ENCODE assay signal across 37 mouse cellular contexts in the genomic region with DNA sequence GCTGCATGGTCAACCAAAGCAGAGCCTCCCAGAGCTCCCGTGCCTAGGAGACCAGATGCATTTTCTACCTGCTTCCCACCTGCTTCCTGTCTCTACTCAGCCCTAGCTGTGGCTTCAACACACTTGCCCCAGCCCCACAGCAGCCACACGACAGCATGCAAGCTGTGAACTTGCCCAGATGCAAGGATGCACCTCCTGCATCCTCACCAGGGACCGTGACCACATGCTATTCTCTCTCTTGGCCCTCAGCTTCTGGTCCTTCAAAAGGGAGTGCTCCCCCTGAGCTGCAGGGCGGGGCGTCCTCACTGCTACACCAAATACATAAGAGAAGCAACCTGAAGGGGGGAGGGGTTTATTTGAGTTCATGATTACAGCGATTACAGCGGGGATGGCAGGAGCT. TPM values are rescaled to one million over a fixed set of nuclear protein-coding genes. Genes with fewer than 3 reads are reported as not detected.
DNase-seq lines count a peak whose midpoint lies in the region; ATAC-seq and TF ChIP-seq lines count a peak whose summit lies in the region.
"Had no signal": no experiment of that assay in that cellular context is flagged by ENCODE, and none has a peak within 500 bp of the region (broad histone marks: within the 10 kb centered on the region; RNA-seq: fewer than 3 reads in every experiment).

No protein-coding gene starts in this region.

- H3K4me2 ChIP-seq in hindbrain, embryonic 13.5 days, result no peak overlapping the region
- H3K4me2 ChIP-seq in hindbrain, embryonic 14.5 days (replicated peaks), result no peak overlapping the region
- H3K4me2 ChIP-seq: embryonic facial prominence, embryonic 12.5 days; forebrain, embryonic 15.5 days; hindbrain, embryonic 12.5 days; kidney, embryonic 15.5 days; midbrain, embryonic 13.5 days had no signal

- no peak for TF ChIP-seq POLR2A in thymus, adult 2 months (IDR thresholded peaks at IDR 0.05; ENCODE audit: control insufficient read depth, extremely low read depth, insufficient read depth, low read length, poor library complexity)

- ATAC-seq in inflammation-experienced regulatory T-cells, adult 6 months, result peak; percentile 12
- ATAC-seq in hindbrain, embryonic 13.5 days (ENCODE audit: low FRiP score), result no peak
- ATAC-seq in hindbrain, embryonic 14.5 days (ENCODE audit: low FRiP score), result no peak
- ATAC-seq: forebrain, embryonic 15.5 days; midbrain, embryonic 13.5 days had no signal

- 14% methylated on average over 7 of the region's 7 CpGs for WGBS in thymus, adult 2 months
- WGBS in hindbrain, embryonic 13.5 days, result 58% methylated on average over 7 of the region's 7 CpGs
- WGBS in hindbrain, embryonic 14.5 days, result 59% methylated on average over 7 of the region's 7 CpGs

- H3K27me3 ChIP-seq in thymus, adult 2 months (ENCODE audit: control insufficient read depth, insufficient read depth, low read length), result no peaks in the 10 kb centered on the region
- peaks cover 53% of the 10 kb centered on the region for H3K27me3 ChIP-seq in hindbrain, embryonic 13.5 days
- peaks cover 19% of the 10 kb centered on the region for H3K27me3 ChIP-seq in hindbrain, embryonic 14.5 days (ENCODE audit: control insufficient read depth, insufficient read depth, low read length)

- H3K9ac ChIP-seq in hindbrain, embryonic 13.5 days, result no peak overlapping the region
- no peak overlapping the region for H3K9ac ChIP-seq in hindbrain, embryonic 14.5 days
- H3K9ac ChIP-seq: embryonic facial prominence, embryonic 12.5 days; forebrain, embryonic 15.5 days; hindbrain, embryonic 12.5 days; kidney, embryonic 15.5 days; liver, embryonic 14.5 days; midbrain, embryonic 13.5 days had no signal

- TF ChIP-seq CTCF in left cerebral cortex, adult 2 months (IDR thresholded peaks at IDR 0.05), result no peak
- TF ChIP-seq CTCF in thymus, adult 2 months (IDR thresholded peaks at IDR 0.05; ENCODE audit: borderline replicate concordance, control insufficient read depth, extremely low read depth, insufficient read depth, low read length, poor library complexity), result no peak

- H3K36me3 ChIP-seq in thymus, adult 2 months (ENCODE audit: control insufficient read depth, insufficient read depth, low read length), result no peaks in the 10 kb centered on the region
- no peaks in the 10 kb centered on the region for H3K36me3 ChIP-seq in hindbrain, embryonic 13.5 days
- no peaks in the 10 kb centered on the region for H3K36me3 ChIP-seq in hindbrain, embryonic 14.5 days (replicated peaks; ENCODE audit: control insufficient read depth, insufficient read depth)
- H3K36me3 ChIP-seq: embryonic facial prominence, embryonic 12.5 days; forebrain, embryonic 15.5 days; hindbrain, embryonic 12.5 days; kidney, embryonic 15.5 days; midbrain, embryonic 13.5 days had no signal

- peaks cover 64% of the 10 kb centered on the region for H3K4me1 ChIP-seq in thymus, adult 2 months (replicated peaks; ENCODE audit: control insufficient read depth, insufficient read depth, low read length)
- H3K4me1 ChIP-seq in hindbrain, embryonic 13.5 days (replicated peaks), result peaks cover 27% of the 10 kb centered on the region
- H3K4me1 ChIP-seq in hindbrain, embryonic 14.5 days (replicated peaks; ENCODE audit: control insufficient read depth, insufficient read depth, low read length), result peaks cover 13% of the 10 kb centered on the region

- no peak for DNase-seq in left cerebral cortex, adult 2 months (ENCODE audit: extremely low spot score in 1 of 2, low spot score in 2 of 2)
- no peak for DNase-seq in left cerebral cortex, postnatal 10 days (ENCODE audit: extremely low spot score in 1 of 2, low spot score in 2 of 2)
- DNase-seq in thymus, adult 2 months, result peak; percentile 39
- DNase-seq in thymus, postnatal 4 days, result peak; percentile 55
- DNase-seq in frontal cortex, postnatal 36 days (ENCODE audit: low spot score in 2 of 2), result no peak
- no peak for DNase-seq in hindbrain, embryonic 14.5 days (ENCODE audit: low spot score)
- DNase-seq: adrenal gland, adult 2 months; cerebellum, adult 2 months; cerebellum, postnatal 14 days; embryo, embryonic 11 days; gastrocnemius, postnatal 10 days; heart, postnatal 36 days; kidney, adult 18-20 months; kidney, postnatal 25 days; liver; lung, adult 2 months; lung, postnatal 10 days; right cerebral cortex, postnatal 25 days had no signal

- intact Hi-C loops in left cerebral cortex, adult 2 months (cut with DNase I), result loop anchor here (2.0 kb wide), 1 partner anchor 68 kb away; no protein-coding TSS in a partner anchor
- intact Hi-C loops in left cerebral cortex, postnatal 10 days (cut with DNase I), result no loop called here

- H3K27ac ChIP-seq in left cerebral cortex, adult 2 months, result peak overlapping the region; percentile 44
- H3K27ac ChIP-seq in thymus, adult 2 months (ENCODE audit: control insufficient read depth, insufficient read depth, low read length), result no peak overlapping the region
- H3K27ac ChIP-seq in hindbrain, embryonic 13.5 days, result no peak overlapping the region
- no peak overlapping the region for H3K27ac ChIP-seq in hindbrain, embryonic 14.5 days
- H3K27ac ChIP-seq: embryonic facial prominence, embryonic 12.5 days; forebrain, embryonic 15.5 days; hindbrain, embryonic 12.5 days; kidney, embryonic 15.5 days; liver, embryonic 14.5 days; macrophage; midbrain, embryonic 13.5 days had no signal

- H3K4me3 ChIP-seq in left cerebral cortex, adult 2 months, result no peak overlapping the region
- no peak overlapping the region for H3K4me3 ChIP-seq in thymus, adult 2 months (ENCODE audit: control insufficient read depth, insufficient read depth, low read length)
- no peak overlapping the region for H3K4me3 ChIP-seq in hindbrain, embryonic 13.5 days
- H3K4me3 ChIP-seq in hindbrain, embryonic 14.5 days (replicated peaks; ENCODE audit: low read length), result no peak overlapping the region
- H3K4me3 ChIP-seq: embryonic facial prominence, embryonic 12.5 days; forebrain, embryonic 15.5 days; hindbrain, embryonic 12.5 days; kidney, embryonic 15.5 days; midbrain, embryonic 13.5 days had no signal

- H3K9me3 ChIP-seq in hindbrain, embryonic 13.5 days, result no peaks in the 10 kb centered on the region
- no peaks in the 10 kb centered on the region for H3K9me3 ChIP-seq in hindbrain, embryonic 14.5 days (ENCODE audit: control insufficient read depth, low read length)
- H3K9me3 ChIP-seq: embryonic facial prominence, embryonic 12.5 days; forebrain, embryonic 15.5 days; hindbrain, embryonic 12.5 days; kidney, embryonic 15.5 days; midbrain, embryonic 13.5 days had no signal

RNA-seq across cellular contexts. Expression of gene AL607142.1, which starts 27.8 kb away (rescaled TPM):
- total RNA-seq in left cerebral cortex, adult 2 months (2021), result not detected
- total RNA-seq in left cerebral cortex, postnatal 10 days (2021), result not detected
- polyA plus RNA-seq in inflammation-experienced regulatory T-cells, adult 6 months (2017; shearing (Covaris generic)), result not detected
- not detected in 2 replicates for polyA plus RNA-seq in thymus, adult 2 months (2012; rRNA removed)
- polyA plus RNA-seq in hindbrain, embryonic 13.5 days (2015; fragmentation: Nextera tagmentation; extraction: Ambion mirVana), result not detected in 2 replicates
- polyA plus RNA-seq in hindbrain, embryonic 14.5 days (2014; fragmentation: Nextera tagmentation; extraction: Ambion mirVana), result not detected in 2 replicates
- total RNA-seq: adrenal gland, adult 2 months; adrenal gland, postnatal 4 days; gastrocnemius, postnatal 10 days; granulocyte monocyte progenitor cell, adult 5-6 weeks; heart, postnatal 36 days; layer of hippocampus, adult 8-10 months; layer of hippocampus, postnatal 25 days; megakaryocyte-erythroid progenitor cell, adult 5-6 weeks; neutrophil, adult 5-6 weeks had no signal
- polyA plus RNA-seq: adrenal gland, adult 2 months; C2C12; cerebellum, adult 2 months; embryonic facial prominence, embryonic 12.5 days; forebrain, embryonic 15.5 days; heart, embryonic 14.5 days; hindbrain, embryonic 12.5 days; intestine, embryonic 14.5 days; kidney, embryonic 15.5 days; limb, embryonic 11.5 days; liver, embryonic 14.5 days; lung, adult 2 months; macrophage; midbrain, embryonic 13.5 days had no signal

Comparison
In these comparisons a context has a peak if more than half of its experiments do, and no peak if none do; other contexts are left out.
1. DNase-seq: peak in thymus, adult 2 months (single experiment) and thymus, postnatal 4 days (single experiment); none in left cerebral cortex, adult 2 months (0 of 2), left cerebral cortex, postnatal 10 days (0 of 2), frontal cortex, postnatal 36 days (0 of 2) and hindbrain, embryonic 14.5 days (single experiment).